Mouse (Mus musculus) forebrain, embryonic 11.5 days (tissue): Measurements from ENCODE around the gene Gp5. TPM values are rescaled to one million over a fixed set of nuclear protein-coding genes. Genes with fewer than 3 reads are reported as not detected.

ENCODE experiments used
- ATAC-seq: fragments of 200-750 bp; cut with Nextera tagmentation; replicated peaks from 2 replicates; pipeline ENCODE4 v1.8.0; 2017; ENCODE audit warnings: moderate TSS enrichment; ENCODE audit not compliant: low FRiP score
- DNase-seq: peaks from one replicate; pipeline ENCODE4 v3.0.0-alpha.2; 2017; ENCODE audit warnings: low spot score
- H3K27ac ChIP-seq: fragments of 300-500 bp; sonication (generic); 2 replicates; pipeline ENCODE4 v1.5.1; 2014; ENCODE audit warnings: low read depth, low read length
- H3K27me3 ChIP-seq: fragments of 300-500 bp; sonication (generic); 2 replicates; pipeline ENCODE4 v1.6.1; 2014; ENCODE audit warnings: mild to moderate bottlenecking, low read length, mixed read lengths; ENCODE audit not compliant: control insufficient read depth, insufficient read depth
- H3K36me3 ChIP-seq: fragments of 300-500 bp; sonication (generic); 2 replicates; pipeline ENCODE4 v1.6.1; 2014; ENCODE audit warnings: mild to moderate bottlenecking, low read length, moderate library complexity, mixed read lengths; ENCODE audit not compliant: control insufficient read depth, insufficient read depth
- H3K4me1 ChIP-seq: fragments of 300-500 bp; sonication (generic); replicated peaks from 2 replicates; pipeline ENCODE4 v1.6.1; 2014; ENCODE audit warnings: low read length, mixed read lengths; ENCODE audit not compliant: control insufficient read depth, insufficient read depth
- H3K4me2 ChIP-seq: fragments of 300-500 bp; sonication (generic); 2 replicates; pipeline ENCODE4 v1.6.1; 2014; ENCODE audit warnings: low read depth, mild to moderate bottlenecking, low read length, moderate library complexity, mixed read lengths; ENCODE audit not compliant: severe bottlenecking
- H3K4me3 ChIP-seq: fragments of 300-500 bp; sonication (generic); 2 replicates; pipeline ENCODE4 v1.5.1; 2014; ENCODE audit warnings: low read depth, low read length
- H3K9ac ChIP-seq: fragments of 300-500 bp; sonication (generic); 2 replicates; pipeline ENCODE4 v1.6.1; 2014; ENCODE audit warnings: low read length
- H3K9me3 ChIP-seq: fragments of 300-500 bp; sonication (generic); 2 replicates; pipeline ENCODE4 v1.6.1; 2016; ENCODE audit warnings: low read length, mixed read lengths; ENCODE audit not compliant: control insufficient read depth
- WGBS: fragments of 180-500 bp; shearing (Covaris S2); extraction: QIAGEN DNeasy Blood & Tissue Kit; methylation state at CpG from one replicate; pipeline ENCODE4 v1.1.7; 2014; 5-methylcytosine and 5-hydroxymethylcytosine counted together
- polyA plus RNA-seq: library from polyadenylated mRNA; unstranded; fragments of >200 nt; fragmentation: Nextera tagmentation; extraction: Ambion mirVana; gene quantifications from 2 replicates; pipeline ENCODE4 v1.2.1, GENCODE M21; 2014

Gene Gp5
- polyA plus RNA-seq, 1 experiment from 2014 or later = 2.0 TPM

GRCm38 (mm10) chr16:30271223-30271761 lies 39.3 kb downstream of the Gp5 start:
- H3K27ac ChIP-seq = no peak overlapping the region
- WGBS = 59% methylated on average over 8 of the region's 8 CpGs
- H3K9me3 ChIP-seq = no peaks in the 10 kb centered on the region

GRCm38 (mm10) chr16:30267359-30267758 lies 43.2 kb downstream of the Gp5 start, which contains the start of gene Cpn2:
Gene Cpn2 (minus strand): TSS chr16:30267499.
- H3K4me3 ChIP-seq = no peak within 1 kb of the TSS
- H3K9ac ChIP-seq = no peak within 1 kb of the TSS
- no peak for DNase-seq
- no peaks in the 10 kb centered on the region for H3K9me3 ChIP-seq
- WGBS = 80% methylated on average over 5 of the region's 5 CpGs
- no peaks in the 10 kb centered on the region for H3K36me3 ChIP-seq
- no peaks in the 10 kb centered on the region for H3K27me3 ChIP-seq
- H3K4me1 ChIP-seq = no peaks in the 10 kb centered on the region
- no peak within 1 kb of the TSS for H3K4me2 ChIP-seq
- no peak within 1 kb of the TSS for H3K27ac ChIP-seq
- no peak for ATAC-seq

More at GRCm38 (mm10) chr16:30271223-30271761, 39.3 kb downstream of the Gp5 start:
- H3K36me3 ChIP-seq = no peaks in the 10 kb centered on the region
- H3K27me3 ChIP-seq = no peaks in the 10 kb centered on the region
- ATAC-seq (no peak), DNase-seq (no peak)
- no peak overlapping the region for H3K9ac ChIP-seq
- no peak overlapping the region for H3K4me2 ChIP-seq
- no peaks in the 10 kb centered on the region for H3K4me1 ChIP-seq
- H3K4me3 ChIP-seq = no peak overlapping the region

GRCm38 (mm10) chr16:30266561-30266960 lies 44.0 kb downstream of the Gp5 start:
- Histone ChIP-seq H3K4me2 (no peak overlapping the region), H3K9me3 (no peaks in the 10 kb centered on the region), H3K4me3 (no peak overlapping the region), H3K9ac (no peak overlapping the region), H3K4me1 (no peaks in the 10 kb centered on the region), H3K27ac (no peak overlapping the region), H3K36me3 (no peaks in the 10 kb centered on the region), H3K27me3 (no peaks in the 10 kb centered on the region)
- 86% methylated on average over 5 of the region's 5 CpGs for WGBS
- no peak for DNase-seq
- ATAC-seq = no peak

GRCm38 (mm10) chr16:30265611-30266010 lies 45.0 kb downstream of the Gp5 start:
- DNase-seq (no peak), ATAC-seq (no peak)
- no peaks in the 10 kb centered on the region for H3K27me3 ChIP-seq
- no peak overlapping the region for H3K27ac ChIP-seq
- no peak overlapping the region for H3K4me3 ChIP-seq
- H3K4me2 ChIP-seq = no peak overlapping the region
- no peak overlapping the region for H3K9ac ChIP-seq
- 74% methylated on average over 4 of the region's 4 CpGs for WGBS
- no peaks in the 10 kb centered on the region for H3K9me3 ChIP-seq
- H3K4me1 ChIP-seq = no peaks in the 10 kb centered on the region
- no peaks in the 10 kb centered on the region for H3K36me3 ChIP-seq

GRCm38 (mm10) chr16:30263156-30263555 lies 47.4 kb downstream of the Gp5 start:
- H3K27me3 ChIP-seq = no peaks in the 10 kb centered on the region
- no peak overlapping the region for H3K9ac ChIP-seq
- no peak for ATAC-seq
- H3K27ac ChIP-seq = no peak overlapping the region
- no peaks in the 10 kb centered on the region for H3K9me3 ChIP-seq
- H3K4me3 ChIP-seq = no peak overlapping the region
- DNase-seq = no peak
- WGBS = 60% methylated on average over 4 of the region's 4 CpGs
- H3K36me3 ChIP-seq = no peaks in the 10 kb centered on the region
- H3K4me1 ChIP-seq = no peaks in the 10 kb centered on the region
- H3K4me2 ChIP-seq = no peak overlapping the region

- DNase-seq (peak; percentile 89), ATAC-seq (no peak)
- 2% methylated on average over 2 of the region's 2 CpGs for WGBS
- Histone ChIP-seq H3K4me1 (no peaks in the 10 kb centered on the region), H3K27me3 (no peaks in the 10 kb centered on the region), H3K4me3 (no peak overlapping the region), H3K9me3 (no peaks in the 10 kb centered on the region), H3K4me2 (no peak overlapping the region), H3K27ac (no peak overlapping the region), H3K9ac (no peak overlapping the region), H3K36me3 (no peaks in the 10 kb centered on the region)
Measured at GRCm38 (mm10) chr16:30262664-30263063, 47.9 kb downstream of the Gp5 start.

GRCm38 (mm10) chr16:30262157-30262556 lies 48.4 kb downstream of the Gp5 start:
- Histone ChIP-seq H3K36me3 (no peaks in the 10 kb centered on the region), H3K4me2 (no peak overlapping the region), H3K9me3 (no peaks in the 10 kb centered on the region), H3K4me3 (no peak overlapping the region), H3K27me3 (no peaks in the 10 kb centered on the region), H3K27ac (no peak overlapping the region), H3K4me1 (no peaks in the 10 kb centered on the region), H3K9ac (no peak overlapping the region)
- no peak for DNase-seq
- ATAC-seq = no peak
- 89% methylated on average over 10 of the region's 10 CpGs for WGBS

- ATAC-seq (no peak), DNase-seq (no peak)
- 83% methylated on average over 9 of the region's 9 CpGs for WGBS
- H3K4me1 ChIP-seq = no peaks in the 10 kb centered on the region
- no peak overlapping the region for H3K27ac ChIP-seq
- H3K36me3 ChIP-seq = no peaks in the 10 kb centered on the region
- no peaks in the 10 kb centered on the region for H3K9me3 ChIP-seq
- no peaks in the 10 kb centered on the region for H3K27me3 ChIP-seq
- H3K4me2 ChIP-seq = no peak overlapping the region
- H3K9ac ChIP-seq = no peak overlapping the region
- no peak overlapping the region for H3K4me3 ChIP-seq
Measured at GRCm38 (mm10) chr16:30261341-30261740, 49.2 kb downstream of the Gp5 start.

GRCm38 (mm10) chr16:30260012-30260635 lies 50.5 kb downstream of the Gp5 start:
- H3K27me3 ChIP-seq = no peaks in the 10 kb centered on the region
- H3K27ac ChIP-seq = no peak overlapping the region
- H3K36me3 ChIP-seq = no peaks in the 10 kb centered on the region
- H3K9me3 ChIP-seq = no peaks in the 10 kb centered on the region
- H3K4me3 ChIP-seq = no peak overlapping the region
- no peak for ATAC-seq
- H3K9ac ChIP-seq = no peak overlapping the region
- DNase-seq = no peak
- no peak overlapping the region for H3K4me2 ChIP-seq
- 93% methylated on average over 15 of the region's 15 CpGs for WGBS
- H3K4me1 ChIP-seq = no peaks in the 10 kb centered on the region
